Mouse (Mus musculus) lung, embryonic 14.5 days (tissue): ENCODE measurements around the gene Abca7. TPM values are rescaled to one million over a fixed set of nuclear protein-coding genes. Genes with fewer than 3 reads are reported as not detected.

Experiments used
- ATAC-seq: fragments of 200-750 bp; cut with Nextera tagmentation; 2 replicates; pipeline ENCODE4 v1.8.0; 2017; ENCODE audit warnings: mild to moderate bottlenecking, moderate TSS enrichment, moderate library complexity; ENCODE audit not compliant: insufficient read depth
- DNase-seq: peaks from one replicate; pipeline ENCODE4 v3.0.0-alpha.2; 2015
- H3K27ac ChIP-seq: fragments of 300-500 bp; sonication (generic); 2 replicates; pipeline ENCODE4 v1.5.1; 2014; ENCODE audit warnings: low read depth, mild to moderate bottlenecking, moderate library complexity
- H3K27me3 ChIP-seq: fragments of 300-500 bp; sonication (generic); 2 replicates; pipeline ENCODE4 v1.6.1; 2014; ENCODE audit warnings: low read length, control low read depth; ENCODE audit not compliant: insufficient read depth
- H3K36me3 ChIP-seq: fragments of 300-500 bp; sonication (generic); 2 replicates; pipeline ENCODE4 v1.6.1; 2014; ENCODE audit warnings: control low read depth; ENCODE audit not compliant: insufficient read depth
- H3K4me1 ChIP-seq: fragments of 300-500 bp; sonication (generic); 2 replicates; pipeline ENCODE4 v1.6.1; 2014; ENCODE audit warnings: antibody characterized with exemption, control low read depth; ENCODE audit not compliant: insufficient read depth
- H3K4me2 ChIP-seq: fragments of 300-500 bp; sonication (generic); 2 replicates; pipeline ENCODE4 v1.6.1; 2014; ENCODE audit warnings: mild to moderate bottlenecking
- H3K4me3 ChIP-seq: fragments of 300-500 bp; sonication (generic); 2 replicates; pipeline ENCODE4 v1.5.1; 2014; ENCODE audit warnings: low read depth, low read length
- H3K9ac ChIP-seq: fragments of 300-500 bp; sonication (generic); 2 replicates; pipeline ENCODE4 v1.6.1; 2014
- H3K9me3 ChIP-seq: fragments of 300-500 bp; sonication (generic); 2 replicates; pipeline ENCODE4 v1.6.1; 2016; ENCODE audit warnings: low read depth, low read length, control low read depth
- CTCF ChIP-seq: IDR thresholded peaks from 2 replicates; pipeline ENCODE4 v1.5.1; 2016; ENCODE audit warnings: antibody characterized with exemption, low read depth
- WGBS: fragments of 180-500 bp; shearing (Covaris S2); extraction: QIAGEN DNeasy Blood & Tissue Kit; methylation state at CpG from one replicate; pipeline ENCODE4 v1.1.7; 2014; 5-methylcytosine and 5-hydroxymethylcytosine counted together
- polyA plus RNA-seq: library from polyadenylated mRNA; unstranded; fragments of >200 nt; fragmentation: Nextera tagmentation; extraction: Ambion mirVana; gene quantifications from 2 replicates; pipeline ENCODE4 v1.2.1, GENCODE M21; 2014

Abca7 gene
- polyA plus RNA-seq, 1 experiment from 2014 or later: 3.5 TPM

DNA sequence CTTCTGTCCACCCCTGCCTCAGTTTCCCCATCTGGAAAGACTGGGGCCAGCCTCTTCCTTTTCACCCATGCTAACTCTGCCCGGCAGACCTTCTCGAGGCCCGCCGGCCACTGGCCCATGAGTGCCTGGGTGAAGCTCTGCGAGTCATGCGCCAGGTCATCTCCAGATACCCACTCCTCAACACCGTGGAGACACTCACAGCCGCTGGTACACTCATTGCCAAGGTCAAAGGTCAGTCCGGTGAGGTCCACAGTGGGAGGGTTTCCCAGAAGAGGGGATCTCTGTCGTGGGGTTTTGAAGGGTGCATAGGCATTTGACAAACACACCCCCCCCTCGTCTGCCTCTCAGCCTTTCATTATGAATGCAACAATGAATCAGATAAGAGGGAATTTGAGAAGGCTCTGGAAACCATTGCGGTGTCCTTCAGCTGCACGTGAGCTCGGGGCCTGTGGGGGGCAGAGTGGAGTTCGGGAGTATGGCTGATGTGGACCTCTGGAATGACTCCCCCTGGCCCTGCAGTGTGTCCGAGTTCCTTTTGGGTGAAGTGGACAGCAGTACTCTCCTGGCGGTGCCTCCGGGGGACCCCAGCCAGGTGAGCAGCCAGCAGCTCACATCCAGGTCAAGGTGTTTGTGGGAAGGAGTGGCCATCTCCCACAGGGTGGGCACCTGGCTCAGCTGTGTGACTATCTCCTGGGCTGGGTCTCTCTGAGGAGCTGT, 24.5 kb downstream of the Abca7 start:
- WGBS: 73% methylated on average over 18 of the region's 18 CpGs
- H3K27ac ChIP-seq: no peak overlapping the region
- peaks cover 18% of the 10 kb centered on the region for H3K36me3 ChIP-seq
- H3K9ac ChIP-seq: peak overlapping the region; percentile 49; the same call in 1 of the 2 replicates
- H3K4me2 ChIP-seq: peak overlapping the region; percentile 59
- peak overlapping the region; percentile 35 for H3K4me3 ChIP-seq
- no peaks in the 10 kb centered on the region; the same call in none of the 2 replicates for H3K4me1 ChIP-seq
- TF ChIP-seq CTCF: peak; percentile 31
- DNase-seq (no peak), ATAC-seq (no peak)
- no peaks in the 10 kb centered on the region for H3K9me3 ChIP-seq
- no peaks in the 10 kb centered on the region; the same call in 1 of the 2 replicates for H3K27me3 ChIP-seq

GRCm38 (mm10) chr10:80021320-80021641, 25.0 kb downstream of the Abca7 start:
- no peak overlapping the region for H3K9ac ChIP-seq
- DNase-seq: no peak
- no peaks in the 10 kb centered on the region for H3K9me3 ChIP-seq
- 83% methylated on average over 13 of the region's 13 CpGs for WGBS
- H3K4me3 ChIP-seq: no peak overlapping the region
- no peaks in the 10 kb centered on the region; the same call in 1 of the 2 replicates for H3K4me1 ChIP-seq
- TF ChIP-seq CTCF: no peak
- H3K4me2 ChIP-seq: no peak overlapping the region
- H3K27ac ChIP-seq: no peak overlapping the region
- no peaks in the 10 kb centered on the region for H3K27me3 ChIP-seq
- no peak for ATAC-seq
- peaks cover 23% of the 10 kb centered on the region for H3K36me3 ChIP-seq

GRCm38 (mm10) chr10:80022164-80022563, 25.9 kb downstream of the Abca7 start:
- peaks cover 31% of the 10 kb centered on the region for H3K36me3 ChIP-seq
- DNase-seq: no peak
- H3K4me1 ChIP-seq: no peaks in the 10 kb centered on the region; the same call in 1 of the 2 replicates
- no peaks in the 10 kb centered on the region for H3K27me3 ChIP-seq
- no peak overlapping the region for H3K9ac ChIP-seq
- no peak overlapping the region for H3K4me3 ChIP-seq
- no peak overlapping the region for H3K4me2 ChIP-seq
- TF ChIP-seq CTCF: no peak
- no peak overlapping the region for H3K27ac ChIP-seq
- WGBS: 90% methylated on average over 12 of the region's 12 CpGs
- ATAC-seq: no peak
- no peaks in the 10 kb centered on the region for H3K9me3 ChIP-seq

DNA sequence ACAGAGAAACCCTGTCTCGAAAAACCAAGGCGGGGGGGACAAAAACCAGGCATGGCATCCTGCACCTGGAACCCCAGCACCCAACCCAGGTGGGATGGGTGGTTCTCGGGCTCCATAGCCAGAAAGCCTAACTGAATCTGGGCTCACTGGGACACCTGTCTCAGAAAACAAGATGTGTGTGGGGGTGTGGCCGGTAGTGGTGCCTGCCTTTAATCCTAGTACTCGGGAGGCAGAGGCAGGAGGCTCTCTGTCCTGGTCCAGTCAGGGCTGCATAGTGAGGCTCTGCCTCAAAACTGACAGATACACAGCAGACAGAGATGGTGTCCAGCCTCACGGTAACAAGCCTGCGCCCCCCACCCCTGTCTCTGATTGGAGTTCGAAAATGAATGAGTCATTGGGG, 26.5 kb downstream of the Abca7 start:
- no peak for TF ChIP-seq CTCF
- WGBS: 93% methylated on average over 8 of the region's 8 CpGs

DNA sequence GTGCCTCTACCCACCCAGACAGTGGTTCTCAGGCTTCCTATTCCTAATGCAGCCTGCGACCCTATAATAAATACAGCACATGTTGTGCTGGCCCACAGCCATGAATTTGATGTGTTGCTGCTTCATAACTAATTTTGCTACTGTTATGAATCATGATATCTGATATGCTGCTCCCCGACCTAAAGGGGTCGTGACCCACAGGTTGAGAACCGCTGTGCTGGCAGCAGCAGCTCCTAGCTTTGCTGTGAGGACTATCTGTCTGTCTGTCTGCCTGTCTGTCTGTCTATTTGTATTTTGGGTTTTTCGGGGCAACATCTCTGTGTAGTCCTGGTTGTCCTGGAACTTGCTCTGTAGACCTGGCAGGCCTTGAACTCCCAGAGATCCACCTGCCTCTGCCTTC, 27.5 kb downstream of the Abca7 start:
- TF ChIP-seq CTCF: no peak
- no peaks in the 10 kb centered on the region for H3K27me3 ChIP-seq
- WGBS: 70% methylated on average over 5 of the region's 5 CpGs
- H3K9ac ChIP-seq: no peak overlapping the region
- H3K4me1 ChIP-seq: no peaks in the 10 kb centered on the region; the same call in 1 of the 2 replicates
- H3K36me3 ChIP-seq: peaks cover 37% of the 10 kb centered on the region
- H3K27ac ChIP-seq: no peak overlapping the region
- ATAC-seq (no peak), DNase-seq (no peak)
- no peak overlapping the region for H3K4me2 ChIP-seq
- H3K4me3 ChIP-seq: no peak overlapping the region
- no peaks in the 10 kb centered on the region for H3K9me3 ChIP-seq

More for the DNA sequence above, 26.5 kb downstream of the Abca7 start:
- ATAC-seq (no peak), DNase-seq (no peak)
- no peaks in the 10 kb centered on the region; the same call in 1 of the 2 replicates for H3K4me1 ChIP-seq
- H3K9ac ChIP-seq: no peak overlapping the region
- no peak overlapping the region for H3K27ac ChIP-seq
- no peaks in the 10 kb centered on the region for H3K9me3 ChIP-seq
- H3K4me2 ChIP-seq: no peak overlapping the region
- no peaks in the 10 kb centered on the region for H3K27me3 ChIP-seq
- no peak overlapping the region for H3K4me3 ChIP-seq
- peaks cover 34% of the 10 kb centered on the region for H3K36me3 ChIP-seq

GRCm38 (mm10) chr10:80024229-80025043, 28.1 kb downstream of the Abca7 start:
- no peak for TF ChIP-seq CTCF
- Histone ChIP-seq H3K27ac (peak overlapping the region; percentile 46; the same call in 1 of the 2 replicates), H3K4me3 (no peak overlapping the region), H3K4me2 (no peak overlapping the region), H3K36me3 (peaks cover 44% of the 10 kb centered on the region), H3K9me3 (no peaks in the 10 kb centered on the region), H3K4me1 (no peaks in the 10 kb centered on the region; the same call in 1 of the 2 replicates), H3K9ac (no peak overlapping the region), H3K27me3 (no peaks in the 10 kb centered on the region)
- DNase-seq: no peak
- WGBS: 73% methylated on average over 15 of the region's 15 CpGs
- no peak for ATAC-seq

- no peak for TF ChIP-seq CTCF
- no peak for ATAC-seq
Measured at GRCm38 (mm10) chr10:80025044-80025347, 28.7 kb downstream of the Abca7 start.

More at GRCm38 (mm10) chr10:80025044-80025347, 28.7 kb downstream of the Abca7 start:
- no peak overlapping the region for H3K4me3 ChIP-seq
- H3K9ac ChIP-seq: no peak overlapping the region
- H3K27me3 ChIP-seq: no peaks in the 10 kb centered on the region
- no peak overlapping the region for H3K27ac ChIP-seq
- H3K9me3 ChIP-seq: no peaks in the 10 kb centered on the region
- 53% methylated on average over 4 of the region's 4 CpGs for WGBS
- no peak for DNase-seq
- no peaks in the 10 kb centered on the region for H3K4me1 ChIP-seq
- peaks cover 44% of the 10 kb centered on the region for H3K36me3 ChIP-seq
- H3K4me2 ChIP-seq: no peak overlapping the region
